ENCODE assay signal across 10 mouse cellular contexts in genomic region chr1:171504586-171504985, GRCm38 (mm10). TPM values are rescaled to one million over a fixed set of nuclear protein-coding genes. Genes with fewer than 3 reads are reported as not detected.
DNase-seq lines count a peak whose midpoint lies in the region; ATAC-seq and TF ChIP-seq lines count a peak whose summit lies in the region.
"Had no signal": no experiment of that assay in that cellular context is flagged by ENCODE, and none has a peak within 500 bp of the region (broad histone marks: within the 10 kb centered on the region; RNA-seq: fewer than 3 reads in every experiment).

No protein-coding gene starts in this region.

- TF ChIP-seq CTCF in E14TG2a.4 (conservative IDR thresholded peaks at IDR 0.05; ENCODE audit: low read length), result no peak

- intact Hi-C loops in heart, postnatal 36 days (cut with DNase I), result loop anchor here (5.0 kb wide), 1 partner anchor 332 kb away; no protein-coding TSS in a partner anchor

- WGBS in heart, embryonic 10.5 days, result 68% methylated on average over 4 of the region's 4 CpGs
- WGBS in heart, embryonic 16.5 days, result 79% methylated on average over 4 of the region's 4 CpGs
- WGBS in macrophage (ENCODE audit: missing documents), result 58% methylated on average over 4 of the region's 4 CpGs

- H3K4me1 ChIP-seq in heart, embryonic 10.5 days, result peaks cover 3% of the 10 kb centered on the region
- peaks cover 45% of the 10 kb centered on the region for H3K4me1 ChIP-seq in E14TG2a.4 (replicated peaks; ENCODE audit: low read depth, low read length)
- peaks cover 7% of the 10 kb centered on the region for H3K4me1 ChIP-seq in heart, embryonic 16.5 days (ENCODE audit: control insufficient read depth, insufficient read depth, low read length)

- ATAC-seq in heart, embryonic 16.5 days (replicated peaks; ENCODE audit: extremely low read depth, insufficient read depth, low FRiP score), result no peak

- peak overlapping the region; percentile 72 for H3K4me3 ChIP-seq in heart, embryonic 10.5 days
- H3K4me3 ChIP-seq in E14TG2a.4 (replicated peaks; ENCODE audit: low read length) (peak overlapping the region; percentile 85), macrophage (ENCODE audit: inconsistent target) (peak overlapping the region; percentile 67)
- H3K4me3 ChIP-seq in heart, embryonic 16.5 days (ENCODE audit: low read length), result peak overlapping the region; percentile 36

- no peaks in the 10 kb centered on the region for H3K27me3 ChIP-seq in heart, embryonic 10.5 days (ENCODE audit: insufficient read depth, poor library complexity, severe bottlenecking)
- no peaks in the 10 kb centered on the region for H3K27me3 ChIP-seq in E14TG2a.4 (ENCODE audit: insufficient read depth, low read length)
- H3K27me3 ChIP-seq in heart, embryonic 16.5 days (ENCODE audit: control insufficient read depth, insufficient read depth, low read length), result no peaks in the 10 kb centered on the region
- H3K27me3 ChIP-seq: Patski had no signal

- H3K9ac ChIP-seq in heart, embryonic 16.5 days (ENCODE audit: low read length), result peak overlapping the region; percentile 57; the same call in 1 of the 2 replicates

- H3K4me2 ChIP-seq in heart, embryonic 16.5 days (ENCODE audit: low read depth, low read length), result peak overlapping the region; percentile 85

- H3K36me3 ChIP-seq in heart, embryonic 10.5 days, result no peaks in the 10 kb centered on the region
- H3K36me3 ChIP-seq in E14TG2a.4 (ENCODE audit: insufficient read depth, low read length) (no peaks in the 10 kb centered on the region), macrophage (ENCODE audit: inconsistent target) (no peaks in the 10 kb centered on the region)
- no peaks in the 10 kb centered on the region for H3K36me3 ChIP-seq in heart, embryonic 16.5 days (ENCODE audit: control insufficient read depth, insufficient read depth)

- H3K27ac ChIP-seq in heart, embryonic 10.5 days, result no peak overlapping the region
- no peak overlapping the region for H3K27ac ChIP-seq in heart, embryonic 16.5 days (ENCODE audit: low read length)
- peak overlapping the region; percentile 90 for H3K27ac ChIP-seq in macrophage

- H3K9me3 ChIP-seq in heart, embryonic 10.5 days, result no peaks in the 10 kb centered on the region
- H3K9me3 ChIP-seq in E14TG2a.4 (ENCODE audit: low read length), result peaks cover 8% of the 10 kb centered on the region
- H3K9me3 ChIP-seq in heart, embryonic 16.5 days (replicated peaks; ENCODE audit: control insufficient read depth, low read length), result peaks cover 3% of the 10 kb centered on the region; the same call in 1 of the 2 replicates

- no peak for DNase-seq in heart, embryonic 10.5 days (ENCODE audit: low spot score)
- no peak for DNase-seq in heart, postnatal 36 days
- no peak for DNase-seq in cerebellum, adult 11 months
- DNase-seq in adrenal gland, adult 18-20 months (ENCODE audit: low spot score in 2 of 2), result no peak
- DNase-seq in left cerebral cortex, adult 9 months (ENCODE audit: low spot score in 2 of 2), result no peak

- peaks cover 15% of the 10 kb centered on the region for H3K79me2 ChIP-seq in macrophage (ENCODE audit: inconsistent target)

RNA-seq across cellular contexts. Expression of gene Alyref2, which starts 1.3 kb away (rescaled TPM):
- polyA plus RNA-seq in heart, embryonic 10.5 days (2016; fragmentation: Nextera tagmentation; extraction: Ambion mirVana), result 10.7 and 10.8 TPM in 2 replicates
- total RNA-seq in heart, postnatal 36 days (2021), result 1 to 10 TPM; 2.1 to 3.3 TPM
- polyA plus RNA-seq in heart, embryonic 16.5 days (2015; fragmentation: Nextera tagmentation; extraction: Ambion mirVana), result 15.8 and 17.2 TPM in 2 replicates
- 10 to 100 TPM in 9 of 26 experiments, 1 to 10 TPM in 17; 1.2 to 19.7 (median 5.0) TPM for total RNA-seq in macrophage (2018; cell fraction: chromatin; rRNA removed)
- 10 to 100 TPM in 5 of 26 experiments, 1 to 10 TPM in 21; 2.7 to 11.6 (median 7.5) TPM for total RNA-seq in macrophage (2018; cell fraction: cytosol; rRNA removed)
- total RNA-seq in macrophage (2018; cell fraction: nucleus; rRNA removed), result 10 to 100 TPM in 12 of 26 experiments, 1 to 10 TPM in 14; 3.5 to 31.9 (median 8.3) TPM
- polyA plus RNA-seq in macrophage (2018), result 6.9 to 8.0 TPM (median 7.2 TPM) in 3 replicates
- 1 to 10 TPM; 5.7 to 6.5 TPM for total RNA-seq in adrenal gland, adult 18-20 months (2021)

RNA-seq across cellular contexts. Expression of gene Itln1, which starts 30.5 kb away (rescaled TPM):
- polyA plus RNA-seq in heart, embryonic 10.5 days (2016; fragmentation: Nextera tagmentation; extraction: Ambion mirVana), result not detected in 2 replicates
- not detected for total RNA-seq in heart, postnatal 36 days (2021)
- polyA plus RNA-seq in heart, embryonic 16.5 days (2015; fragmentation: Nextera tagmentation; extraction: Ambion mirVana), result 0.49 TPM in 1 of 2 replicates, not detected in the other
- not detected for total RNA-seq in macrophage (2018; cell fraction: chromatin; rRNA removed)
- total RNA-seq in macrophage (2018; cell fraction: cytosol; rRNA removed), result under 1 TPM in 5 of 26 experiments, not detected in 21; 0.15 to 0.20 (median 0.18) TPM
- not detected for total RNA-seq in macrophage (2018; cell fraction: nucleus; rRNA removed)
- polyA plus RNA-seq in macrophage (2018), result not detected in 3 replicates
- total RNA-seq in adrenal gland, adult 18-20 months (2021), result not detected
- total RNA-seq: gastrocnemius, adult 8-10 months had no signal

RNA-seq across cellular contexts. Expression of gene Cd244a, which starts 54.4 kb away (rescaled TPM):
- polyA plus RNA-seq in heart, embryonic 10.5 days (2016; fragmentation: Nextera tagmentation; extraction: Ambion mirVana), result 0.13 TPM in 1 of 2 replicates, not detected in the other
- total RNA-seq in heart, postnatal 36 days (2021), result under 1 TPM; 0.38 to 0.50 TPM
- polyA plus RNA-seq in heart, embryonic 16.5 days (2015; fragmentation: Nextera tagmentation; extraction: Ambion mirVana), result 0.76 and 1.1 TPM in 2 replicates
- total RNA-seq in macrophage (2018; cell fraction: chromatin; rRNA removed), result 10 to 100 TPM in 14 of 26 experiments, 1 to 10 TPM in 12; 3.1 to 28.0 (median 11.2) TPM
- 1 to 10 TPM; 1.7 to 6.0 (median 3.1) TPM for total RNA-seq in macrophage (2018; cell fraction: cytosol; rRNA removed)
- total RNA-seq in macrophage (2018; cell fraction: nucleus; rRNA removed), result 10 to 100 TPM in 18 of 26 experiments, 1 to 10 TPM in 8; 4.2 to 27.9 (median 11.0) TPM
- polyA plus RNA-seq in macrophage (2018), result 2.6 to 6.3 TPM (median 2.7 TPM) in 3 replicates
- under 1 TPM; 0.50 to 0.80 TPM for total RNA-seq in adrenal gland, adult 18-20 months (2021)
- polyA plus RNA-seq: Patski had no signal
